Mouse (Mus musculus): Measurements from ENCODE around the gene Ccl2. TPM values are rescaled to one million over a fixed set of nuclear protein-coding genes. Genes with fewer than 3 reads are reported as not detected.

Gene Ccl2
- polyA plus RNA-seq, 1 experiment from 2014 or later, result 0.72 TPM

DNA sequence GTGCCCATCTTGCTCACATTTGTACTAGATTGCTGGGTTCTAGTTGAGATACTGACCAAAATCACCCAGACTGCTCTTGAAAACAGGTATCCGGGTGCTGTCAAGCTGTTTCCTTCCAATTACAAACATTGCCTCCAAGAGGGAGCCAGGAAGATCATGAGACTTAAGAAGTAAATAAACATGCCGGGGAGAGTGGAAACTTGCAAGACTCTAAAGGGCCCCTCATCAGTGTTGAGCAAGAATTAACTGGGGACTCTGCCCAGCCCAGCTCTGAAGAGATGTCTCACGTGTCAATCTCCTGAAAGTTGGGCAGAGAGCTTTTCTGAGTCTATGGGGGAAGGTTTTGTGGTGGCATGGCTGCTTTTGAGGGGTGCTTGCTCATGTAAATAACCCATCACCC is 41.7 kb downstream of the Ccl2 start:
- no peaks in the 10 kb centered on the region for H3K36me3 ChIP-seq (ENCODE audit: poor library complexity, severe bottlenecking)
- 83% methylated on average over 3 of the region's 3 CpGs for WGBS
- no peak overlapping the region for H3K4me3 ChIP-seq
- no peaks in the 10 kb centered on the region for H3K27me3 ChIP-seq
- H3K9me3 ChIP-seq (replicated peaks), result no peaks in the 10 kb centered on the region
- no peak overlapping the region for H3K4me2 ChIP-seq
- ATAC-seq, result no peak
- H3K9ac ChIP-seq, result no peak overlapping the region
- H3K27ac ChIP-seq, result no peak overlapping the region
- no peaks in the 10 kb centered on the region for H3K4me1 ChIP-seq

GRCm38 (mm10) chr11:82078136-82078730 is 42.9 kb downstream of the Ccl2 start:
- no peak overlapping the region for H3K4me3 ChIP-seq
- no peak for ATAC-seq
- H3K9me3 ChIP-seq (replicated peaks), result no peaks in the 10 kb centered on the region
- H3K36me3 ChIP-seq (ENCODE audit: poor library complexity, severe bottlenecking), result no peaks in the 10 kb centered on the region
- H3K27me3 ChIP-seq, result no peaks in the 10 kb centered on the region
- H3K4me1 ChIP-seq, result no peaks in the 10 kb centered on the region
- no peak overlapping the region for H3K9ac ChIP-seq
- no peak overlapping the region for H3K4me2 ChIP-seq
- no peak overlapping the region for H3K27ac ChIP-seq

DNA sequence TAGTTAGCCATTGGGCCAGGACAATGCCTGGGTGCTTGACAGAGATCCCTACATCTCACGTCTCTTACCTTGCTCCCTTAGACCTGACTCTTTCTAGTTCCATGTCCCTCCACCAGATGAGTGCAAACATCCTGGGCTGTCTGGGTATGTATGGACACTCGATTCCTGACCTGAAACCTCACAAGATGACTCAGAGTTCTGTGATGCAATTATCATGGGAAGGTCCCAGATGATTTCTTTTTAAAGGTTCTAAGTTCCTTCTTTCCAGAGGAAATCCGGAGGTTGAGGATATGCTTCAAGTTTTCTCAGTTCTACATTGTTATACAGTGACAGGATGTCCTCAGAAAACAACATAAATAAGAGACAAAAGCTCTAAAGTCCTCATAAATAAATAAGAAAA is 45.5 kb downstream of the Ccl2 start:
- H3K27me3 ChIP-seq, result no peaks in the 10 kb centered on the region
- 91% methylated on average over 3 of the region's 3 CpGs for WGBS
- H3K36me3 ChIP-seq (ENCODE audit: poor library complexity, severe bottlenecking), result no peaks in the 10 kb centered on the region
- H3K9me3 ChIP-seq (replicated peaks), result no peaks in the 10 kb centered on the region
- H3K4me1 ChIP-seq, result no peaks in the 10 kb centered on the region
- H3K27ac ChIP-seq, result no peak overlapping the region
- H3K4me3 ChIP-seq, result no peak overlapping the region
- ATAC-seq, result no peak
- no peak overlapping the region for H3K9ac ChIP-seq
- no peak overlapping the region for H3K4me2 ChIP-seq

DNA sequence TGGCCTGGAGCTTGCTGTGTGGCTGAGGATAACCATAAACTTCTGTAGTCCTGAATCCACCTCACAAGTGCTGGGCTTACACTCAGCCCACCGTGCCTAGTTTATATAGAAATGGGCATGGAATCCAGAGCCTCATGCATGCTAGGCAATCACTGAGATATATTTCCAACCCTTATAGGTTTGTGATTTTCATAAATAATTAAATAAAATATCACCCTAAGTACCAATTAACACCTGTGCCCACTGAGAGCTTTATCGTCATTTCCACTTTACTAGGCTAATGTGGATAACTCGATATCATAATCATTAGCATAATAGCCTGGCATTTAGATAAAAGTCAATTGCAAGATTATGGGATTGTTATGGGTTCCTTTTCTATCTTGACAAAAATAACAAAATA is 49.0 kb downstream of the Ccl2 start:
- Histone ChIP-seq H3K4me1 (no peaks in the 10 kb centered on the region), H3K27ac (no peak overlapping the region), H3K9ac (no peak overlapping the region), H3K36me3 (ENCODE audit: poor library complexity, severe bottlenecking) (no peaks in the 10 kb centered on the region), H3K4me3 (no peak overlapping the region), H3K9me3 (replicated peaks) (no peaks in the 10 kb centered on the region), H3K4me2 (no peak overlapping the region), H3K27me3 (no peaks in the 10 kb centered on the region)
- ATAC-seq, result no peak
- WGBS, result 85% methylated on average over 3 of the region's 3 CpGs

Other genes starting within 250 kb of the Ccl2 start
- gene 5530401A14Rik, start 174.9 kb upstream of the Ccl2 start, polyA plus RNA-seq (2015; fragmentation: Nextera tagmentation; extraction: Ambion mirVana), result 0.25 and 0.37 TPM in 2 replicates
- 2.3 and 2.9 TPM in 2 replicates for gene Asic2, start 67.1 kb upstream of the Ccl2 start, polyA plus RNA-seq (2015; fragmentation: Nextera tagmentation; extraction: Ambion mirVana)
- not detected in 2 replicates for gene Gm17268, start 3.0 kb downstream of the Ccl2 start, polyA plus RNA-seq (2015; fragmentation: Nextera tagmentation; extraction: Ambion mirVana)
- not detected in 2 replicates for gene Ccl7, start 10.1 kb downstream of the Ccl2 start, polyA plus RNA-seq (2015; fragmentation: Nextera tagmentation; extraction: Ambion mirVana)
- not detected in 2 replicates for gene Ccl11, start 22.3 kb downstream of the Ccl2 start, polyA plus RNA-seq (2015; fragmentation: Nextera tagmentation; extraction: Ambion mirVana)
- 0.37 and 0.57 TPM in 2 replicates for gene Ccl12, start 66.3 kb downstream of the Ccl2 start, polyA plus RNA-seq (2015; fragmentation: Nextera tagmentation; extraction: Ambion mirVana)
- gene Ccl8, start 79.6 kb downstream of the Ccl2 start, polyA plus RNA-seq (2015; fragmentation: Nextera tagmentation; extraction: Ambion mirVana), result not detected in 2 replicates

Measured in forebrain, embryonic 13.5 days (tissue).